Mouse (Mus musculus): ENCODE data around the gene Dhrs3.

The Dhrs3 gene

DNA sequence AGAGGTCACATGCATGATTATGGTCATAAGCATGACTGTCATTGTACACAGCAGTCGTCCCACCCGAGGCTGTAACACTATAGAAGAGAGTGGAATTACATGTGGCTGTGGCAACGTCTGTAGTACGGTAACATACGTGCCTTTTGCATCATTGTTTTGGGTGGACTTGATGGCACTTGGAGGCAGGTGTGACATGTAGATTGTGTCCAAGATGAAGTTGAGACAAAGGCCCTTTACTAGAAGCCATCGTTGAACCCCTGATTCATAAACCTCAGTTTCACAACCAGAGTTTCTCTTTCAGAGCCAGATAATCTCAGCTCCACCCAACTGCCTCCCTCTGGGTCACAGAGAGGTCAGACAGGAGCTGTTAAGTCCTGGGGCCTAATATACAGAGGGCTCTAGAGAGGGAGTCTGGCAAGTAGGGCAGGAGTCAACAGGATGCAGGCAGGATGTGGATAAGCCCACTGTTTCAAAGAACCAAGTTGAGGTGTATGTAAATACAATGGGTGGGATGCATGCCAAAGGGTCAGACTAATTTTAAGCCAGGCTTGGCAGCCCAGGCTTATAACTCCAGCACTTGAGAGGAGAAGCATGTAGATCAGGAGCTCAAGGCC, 5.5 kb downstream of the Dhrs3 start:
- DNase-seq (ENCODE audit: low spot score in 2 of 2), result no peak

DNA sequence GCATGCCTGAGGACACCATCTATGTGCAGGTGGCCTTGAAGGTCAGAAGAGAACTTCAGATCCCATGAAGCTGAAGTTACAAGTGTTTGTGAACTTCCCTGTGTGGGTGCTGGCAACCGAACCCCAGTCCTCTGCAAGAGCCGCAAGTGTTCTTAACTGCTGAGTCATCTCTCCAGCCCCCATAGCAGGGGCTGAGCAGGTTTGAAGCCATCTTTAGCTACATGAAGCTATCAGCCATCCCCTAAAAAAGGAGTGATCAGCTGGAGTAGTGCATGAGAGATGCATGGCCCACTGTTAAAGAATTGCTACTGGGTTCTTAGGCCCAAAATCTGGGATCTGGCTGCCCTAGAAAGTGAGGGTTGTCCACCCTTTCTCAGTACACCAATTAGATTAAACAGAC, 6.1 kb downstream of the Dhrs3 start:
- no peak for DNase-seq (ENCODE audit: low spot score in 2 of 2)

DNA sequence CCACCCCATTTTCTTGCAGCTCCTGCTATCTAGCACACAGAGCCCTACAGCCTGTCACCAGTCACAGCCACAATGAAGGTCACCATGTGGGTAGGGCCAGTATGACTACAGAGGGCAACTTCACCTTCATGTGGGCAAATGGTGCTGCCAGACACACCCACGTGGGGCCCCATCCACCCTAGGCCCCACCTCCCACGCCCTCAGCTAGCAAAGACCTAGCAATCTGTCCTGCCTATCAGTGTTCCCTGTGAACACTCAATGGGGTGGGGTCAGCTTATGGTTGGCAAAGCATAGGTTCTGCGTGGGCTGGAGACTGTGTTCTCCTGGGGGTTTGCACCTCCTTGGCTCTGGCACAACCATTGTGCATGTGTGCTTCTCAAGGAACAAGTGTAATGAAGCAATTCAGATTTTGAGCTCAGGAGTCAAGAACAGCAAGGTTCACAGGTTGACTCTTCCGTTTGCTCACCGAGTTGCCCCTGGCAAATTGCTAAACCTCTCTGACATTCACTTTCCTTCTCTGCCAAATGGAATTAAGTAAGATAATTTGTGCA, 9.0 kb downstream of the Dhrs3 start:
- DNase-seq (ENCODE audit: low spot score in 2 of 2), result no peak

- DNase-seq (ENCODE audit: low spot score in 2 of 2), result no peak
Observed at GRCm38 (mm10) chr4:144903088-144903487, 10.5 kb downstream of the Dhrs3 start.

DNA sequence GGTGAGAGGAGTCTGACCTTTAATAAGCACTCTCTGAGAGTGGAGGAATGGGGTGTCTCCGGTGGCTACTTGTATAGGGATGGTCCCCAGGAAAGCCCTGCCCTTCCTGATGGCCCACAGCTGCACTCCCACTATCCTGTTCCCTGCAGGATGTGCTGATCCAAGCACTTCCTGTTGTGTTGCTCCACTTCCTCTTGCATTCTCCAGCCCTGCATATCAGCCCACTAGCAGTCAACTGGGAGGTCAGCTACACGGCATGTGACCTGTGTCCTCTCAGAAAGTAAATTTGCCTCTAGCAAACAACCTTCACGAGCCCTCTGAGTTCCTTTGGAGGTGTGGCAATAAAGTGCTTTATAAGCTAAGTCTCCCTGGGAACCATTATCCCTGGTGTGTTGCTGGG, 11.3 kb downstream of the Dhrs3 start:
- peak; percentile 17 to 18 for DNase-seq (ENCODE audit: low spot score in 2 of 2)

- no peak for DNase-seq (ENCODE audit: low spot score in 2 of 2)
Observed at GRCm38 (mm10) chr4:144905128-144905527, 12.5 kb downstream of the Dhrs3 start.

DNA sequence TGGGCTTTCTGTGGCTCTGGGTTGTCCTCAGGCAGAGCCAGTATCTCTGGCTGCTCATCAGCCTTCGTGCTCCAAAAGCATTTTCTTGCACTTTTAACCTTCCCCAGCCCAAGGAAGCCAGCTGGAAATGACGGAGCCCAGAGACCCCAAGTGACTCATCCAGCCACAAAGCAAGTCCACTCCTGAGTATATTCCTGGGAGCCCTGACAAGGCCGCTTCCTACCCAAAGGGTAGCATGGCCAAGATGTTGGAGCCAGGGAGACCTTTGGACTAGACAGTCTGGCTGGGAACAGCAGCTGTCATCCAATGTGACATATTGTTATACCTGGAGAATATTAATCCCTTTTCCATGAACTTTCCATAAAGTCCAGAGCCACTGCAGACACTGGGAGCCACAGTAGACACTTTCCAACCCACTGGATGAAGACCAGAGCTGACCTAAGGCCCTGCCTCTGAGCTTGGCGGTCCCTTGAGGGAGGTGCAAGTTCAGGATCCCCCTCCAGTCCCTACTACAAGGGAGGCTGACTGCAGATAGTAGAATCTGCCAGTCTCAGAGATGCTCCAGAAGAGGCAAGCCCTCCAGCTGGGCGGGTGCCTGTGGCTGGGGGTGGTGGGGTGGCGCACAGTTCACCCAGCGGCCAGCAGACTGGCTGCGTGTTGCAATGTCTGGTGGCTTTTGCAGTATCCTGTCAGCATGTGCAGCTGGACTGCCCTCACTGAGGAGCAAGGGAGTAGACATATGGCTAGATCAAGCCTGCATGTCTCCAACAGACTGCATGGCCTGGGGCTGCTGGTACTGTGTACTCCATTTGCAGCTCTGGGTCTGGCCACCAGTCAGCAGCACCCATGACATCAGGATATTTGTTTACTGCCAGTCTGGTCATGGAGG, 13.6 kb downstream of the Dhrs3 start:
- DNase-seq (ENCODE audit: low spot score in 2 of 2), result peak in 1 of 2 experiments; percentile 29

- no peak for DNase-seq (ENCODE audit: low spot score in 2 of 2)
Observed at GRCm38 (mm10) chr4:144906978-144907703, 14.5 kb downstream of the Dhrs3 start.

GRCm38 (mm10) chr4:144908825-144909224, 16.2 kb downstream of the Dhrs3 start:
- no peak for DNase-seq (ENCODE audit: low spot score in 2 of 2)

DNA sequence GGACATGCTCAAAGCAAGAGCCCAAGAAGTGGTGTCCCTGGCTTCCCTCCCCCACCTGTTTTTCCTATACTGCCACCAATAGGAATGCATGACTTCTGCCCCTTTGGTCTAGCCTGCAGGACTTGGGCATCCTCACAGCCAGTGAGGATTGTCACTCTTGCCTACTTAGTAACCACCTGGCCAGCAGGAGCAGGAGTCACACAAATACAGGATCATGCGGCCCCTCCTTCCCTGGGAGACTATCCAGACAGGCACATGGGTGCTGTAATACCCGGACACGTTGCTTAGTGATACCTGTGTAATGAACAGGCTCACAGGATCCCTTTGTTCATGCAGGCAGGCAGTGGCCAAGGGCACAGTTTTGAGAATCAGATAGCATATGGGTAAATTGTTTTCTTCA, 17.7 kb downstream of the Dhrs3 start:
- DNase-seq (ENCODE audit: low spot score in 2 of 2), result no peak

DNA sequence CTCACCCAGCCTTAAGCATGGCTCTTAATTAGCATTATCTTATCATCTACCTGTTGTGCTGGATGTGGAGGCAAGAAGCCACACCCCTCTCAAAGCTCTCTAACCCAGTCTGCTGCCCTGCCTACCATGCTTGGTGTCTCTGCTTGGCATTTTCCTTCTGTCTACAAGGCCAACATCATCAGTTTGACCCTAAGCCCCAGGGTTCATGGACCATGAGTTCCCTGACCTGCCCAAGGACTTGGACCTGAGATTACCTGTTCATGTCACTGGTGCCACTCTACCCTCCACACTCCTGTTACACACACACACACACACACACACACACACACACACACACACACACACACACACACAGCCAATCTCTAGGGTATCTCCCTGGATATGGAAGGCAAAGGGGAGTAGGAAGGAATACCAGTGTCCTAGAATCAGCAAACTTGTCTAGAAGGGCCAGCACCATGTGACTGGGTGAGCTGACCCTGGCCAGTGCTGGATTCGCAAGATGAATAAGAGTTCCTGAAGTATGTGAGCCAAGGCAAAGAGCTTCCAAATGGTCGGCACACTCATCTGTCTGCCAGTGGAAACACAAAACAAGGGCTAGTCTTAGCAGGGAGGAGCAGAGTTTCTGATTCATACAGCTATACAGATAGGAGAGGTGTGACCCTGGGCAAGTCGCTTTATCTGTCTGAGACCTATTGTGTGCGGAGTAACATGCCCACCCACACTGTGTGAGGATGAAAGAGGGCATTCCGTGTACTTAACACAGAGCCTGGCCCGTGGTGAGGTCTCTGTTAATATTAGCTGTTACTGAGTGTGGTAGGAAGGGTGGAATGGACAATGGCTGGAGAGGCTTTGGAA, 20.9 kb downstream of the Dhrs3 start:
- no peak for DNase-seq (ENCODE audit: low spot score in 2 of 2)

DNA sequence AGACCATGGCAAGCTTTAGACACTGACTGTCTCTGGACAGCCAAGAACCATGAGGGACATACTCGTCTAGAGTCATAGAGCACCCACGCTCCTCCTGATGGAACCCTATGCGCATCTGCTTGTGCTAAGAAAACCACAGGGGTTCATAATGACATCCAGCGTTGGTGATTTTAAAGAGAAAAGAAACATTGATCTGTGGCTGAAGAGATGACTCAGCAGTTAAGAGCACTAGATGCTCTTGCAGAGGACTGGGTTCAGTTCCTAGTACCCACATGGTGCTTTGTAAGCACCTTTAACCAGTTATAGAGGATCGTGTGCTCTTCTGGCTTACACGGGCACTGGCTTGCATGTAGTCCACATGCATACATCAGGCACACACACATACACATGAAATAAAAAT, 23.9 kb downstream of the Dhrs3 start:
- no peak for DNase-seq (ENCODE audit: low spot score in 2 of 2)

GRCm38 (mm10) chr4:144917101-144917500, 24.5 kb downstream of the Dhrs3 start:
- DNase-seq (ENCODE audit: low spot score in 2 of 2), result no peak

DNA sequence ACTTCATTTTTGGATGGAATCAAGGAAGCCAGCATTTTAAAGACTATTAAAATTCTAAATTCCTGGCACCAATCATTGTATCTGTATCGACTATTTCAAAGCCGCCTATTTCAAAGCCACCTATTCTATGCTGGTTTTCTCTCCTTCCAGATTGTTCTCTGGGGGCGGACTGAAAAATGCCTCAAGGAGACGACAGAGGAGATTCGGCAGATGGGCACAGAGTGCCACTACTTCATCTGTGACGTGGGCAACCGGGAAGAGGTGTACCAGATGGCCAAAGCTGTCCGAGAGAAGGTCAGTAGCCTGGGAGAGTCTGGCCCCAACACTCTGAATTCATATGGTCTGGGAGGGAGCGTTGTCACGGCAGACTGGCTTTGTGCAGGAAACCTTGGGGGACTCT, 25.9 kb downstream of the Dhrs3 start:
- no peak for DNase-seq (ENCODE audit: low spot score in 2 of 2)

GRCm38 (mm10) chr4:144928693-144929436, 36.2 kb downstream of the Dhrs3 start:
- no peak for DNase-seq (ENCODE audit: low spot score in 2 of 2)

DNA sequence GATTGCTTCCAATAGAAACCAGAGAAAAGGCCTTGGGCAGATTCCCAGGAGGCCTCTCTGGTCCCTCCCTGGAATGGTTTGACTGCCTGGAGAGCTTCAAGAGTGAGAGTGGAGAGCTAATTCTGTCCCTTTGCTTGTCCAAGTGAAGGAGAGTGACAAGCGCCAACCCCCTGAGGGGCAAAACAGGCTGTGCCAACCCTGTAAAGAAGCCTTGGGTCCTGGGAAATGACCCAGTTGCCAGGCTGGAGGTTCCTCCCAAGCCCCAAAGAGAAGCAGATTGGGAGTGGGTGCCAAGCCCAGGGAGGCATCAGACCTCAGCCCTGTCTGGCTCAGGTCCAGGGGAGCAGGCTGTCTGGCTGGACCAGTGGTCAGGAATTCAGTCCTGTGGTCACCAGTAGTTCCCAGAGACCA, 37.2 kb downstream of the Dhrs3 start:
- no peak for DNase-seq (ENCODE audit: low spot score in 2 of 2)

- peak in 1 of 2 experiments; percentile 14 for DNase-seq (ENCODE audit: low spot score in 2 of 2)
Observed at GRCm38 (mm10) chr4:144930366-144930765, 37.7 kb downstream of the Dhrs3 start.

DNA sequence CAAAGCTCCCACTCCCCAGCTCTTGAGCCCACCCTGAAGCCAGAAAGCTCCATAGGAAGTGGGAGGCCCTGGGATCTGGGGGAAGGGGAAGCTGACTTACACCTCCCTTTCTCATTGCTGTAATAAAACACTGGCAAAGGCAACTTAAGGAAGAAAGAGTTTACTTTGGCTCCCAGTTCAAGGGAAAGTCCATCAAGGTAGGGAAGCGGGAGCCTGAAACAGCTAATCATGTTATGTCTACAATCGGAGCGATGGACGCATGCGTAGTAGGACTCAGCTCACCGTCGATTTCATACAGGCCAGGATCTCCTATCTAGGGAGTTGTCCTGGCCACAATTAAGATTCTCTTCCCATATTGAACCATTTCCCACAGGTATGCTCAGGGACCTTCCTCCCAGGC, 38.5 kb downstream of the Dhrs3 start:
- DNase-seq (ENCODE audit: low spot score in 2 of 2), result no peak

GRCm38 (mm10) chr4:144934501-144934900, 41.9 kb downstream of the Dhrs3 start:
- DNase-seq (ENCODE audit: low spot score in 2 of 2), result no peak

GRCm38 (mm10) chr4:144936563-144937154, 44.0 kb downstream of the Dhrs3 start:
- no peak for DNase-seq (ENCODE audit: low spot score in 2 of 2)
